Mouse (Mus musculus): ENCODE results near the gene Slc22a23.

Gene Slc22a23

DNA sequence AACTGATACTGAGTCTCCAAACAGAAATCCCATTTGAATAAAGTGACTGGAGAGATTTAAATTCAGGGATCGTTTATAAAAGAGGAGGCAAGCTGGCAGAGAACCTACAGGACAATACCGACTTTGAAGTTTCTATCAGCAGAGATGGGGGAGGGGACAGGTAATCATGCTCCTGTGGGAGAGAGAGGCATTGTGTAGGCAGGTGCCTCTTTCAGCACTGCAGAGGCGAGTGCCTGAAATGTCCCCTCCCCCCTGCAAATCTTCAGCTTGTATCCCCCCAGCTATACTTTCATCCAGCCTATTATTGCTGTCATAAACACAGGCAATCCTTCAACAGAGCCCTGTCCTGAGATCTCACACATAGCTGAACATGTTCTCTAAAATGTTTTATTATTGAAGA lies 43.4 kb downstream of the Slc22a23 start:
- DNase-seq (ENCODE audit: low spot score in 2 of 2), result no peak

DNA sequence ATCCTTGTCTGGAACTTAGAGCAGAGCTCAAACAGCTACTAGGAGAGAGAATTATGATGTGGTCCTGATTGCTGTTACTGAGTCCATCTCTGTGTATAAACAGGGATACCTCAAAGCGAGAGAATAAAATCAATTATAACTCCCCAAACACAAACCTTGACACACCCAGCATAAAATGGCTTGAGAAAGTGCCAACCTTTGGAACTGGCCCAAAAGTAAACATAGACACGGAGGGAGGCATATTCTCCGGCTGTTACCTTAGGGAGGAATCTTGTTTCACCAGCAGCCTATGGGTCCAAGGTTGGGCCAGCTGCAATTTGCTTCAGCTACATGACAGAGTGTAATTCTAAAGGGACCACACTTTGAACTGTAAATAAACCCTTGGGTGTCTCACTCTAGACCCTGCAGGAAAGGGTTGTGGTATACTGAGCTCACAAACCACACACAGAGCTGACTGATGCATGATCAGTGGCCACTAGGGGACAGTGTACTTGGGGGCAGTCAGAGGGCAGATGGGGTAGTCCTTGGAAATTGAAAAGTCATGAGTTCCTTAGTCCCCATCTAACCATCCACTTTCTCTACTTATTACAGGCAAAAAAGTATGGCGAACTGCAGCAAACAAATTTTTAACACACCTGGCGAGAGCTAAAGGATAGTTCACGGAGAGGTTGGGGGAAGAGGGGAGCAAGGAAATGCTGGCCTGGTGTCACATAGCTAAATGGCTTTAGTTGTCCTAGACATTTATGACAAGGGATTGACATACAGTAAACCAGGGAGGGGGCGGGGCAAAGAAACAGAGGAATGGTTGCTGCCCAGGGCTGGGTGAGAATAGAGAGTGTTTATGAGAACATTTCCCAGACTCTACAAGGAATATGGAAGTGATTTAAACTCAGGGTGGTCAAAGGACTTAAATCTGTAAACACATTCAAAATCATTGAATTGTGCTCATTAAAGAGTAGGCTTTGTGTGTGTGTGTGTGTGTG lies 45.3 kb downstream of the Slc22a23 start:
- DNase-seq (ENCODE audit: low spot score in 2 of 2), result no peak

DNA sequence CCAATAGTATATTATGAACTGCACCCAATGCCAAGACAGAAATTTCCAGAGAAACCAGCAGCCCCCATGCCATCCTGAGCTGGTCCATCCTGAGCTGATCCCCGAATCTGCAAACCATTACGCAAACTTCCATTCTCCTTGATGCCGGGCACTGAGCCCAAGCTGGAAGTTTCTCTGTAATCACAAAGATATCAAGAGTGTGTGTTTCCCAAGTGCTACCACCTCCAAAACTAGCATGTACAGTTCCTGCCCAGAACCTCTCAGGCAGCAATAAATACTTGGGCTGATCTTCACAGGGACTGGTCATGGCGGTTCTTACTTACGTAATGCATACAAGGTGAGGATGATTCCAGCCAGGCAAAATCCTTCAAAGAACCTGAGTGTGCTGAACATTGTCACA lies 46.3 kb downstream of the Slc22a23 start:
- no peak for DNase-seq (ENCODE audit: low spot score in 2 of 2)

DNA sequence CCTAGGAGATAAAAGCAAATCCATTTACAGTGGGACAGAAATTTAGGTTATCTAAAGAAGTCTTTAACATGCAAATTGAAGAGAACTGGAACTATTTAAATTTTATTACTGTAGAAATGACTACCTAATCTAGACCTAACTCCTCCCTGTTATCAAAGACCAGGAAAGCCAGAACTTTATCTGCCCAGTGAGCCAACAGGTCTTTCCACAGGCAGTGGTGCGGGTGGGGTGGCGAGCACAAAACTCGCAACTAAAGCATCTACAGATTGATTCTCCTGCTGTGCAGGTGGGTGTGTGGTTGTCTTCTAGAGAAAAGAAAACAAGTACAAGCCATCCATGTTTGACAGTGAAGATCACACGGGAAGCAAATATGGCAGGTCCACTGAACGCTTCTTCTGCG lies 46.9 kb downstream of the Slc22a23 start:
- DNase-seq (ENCODE audit: low spot score in 2 of 2), result no peak

DNA sequence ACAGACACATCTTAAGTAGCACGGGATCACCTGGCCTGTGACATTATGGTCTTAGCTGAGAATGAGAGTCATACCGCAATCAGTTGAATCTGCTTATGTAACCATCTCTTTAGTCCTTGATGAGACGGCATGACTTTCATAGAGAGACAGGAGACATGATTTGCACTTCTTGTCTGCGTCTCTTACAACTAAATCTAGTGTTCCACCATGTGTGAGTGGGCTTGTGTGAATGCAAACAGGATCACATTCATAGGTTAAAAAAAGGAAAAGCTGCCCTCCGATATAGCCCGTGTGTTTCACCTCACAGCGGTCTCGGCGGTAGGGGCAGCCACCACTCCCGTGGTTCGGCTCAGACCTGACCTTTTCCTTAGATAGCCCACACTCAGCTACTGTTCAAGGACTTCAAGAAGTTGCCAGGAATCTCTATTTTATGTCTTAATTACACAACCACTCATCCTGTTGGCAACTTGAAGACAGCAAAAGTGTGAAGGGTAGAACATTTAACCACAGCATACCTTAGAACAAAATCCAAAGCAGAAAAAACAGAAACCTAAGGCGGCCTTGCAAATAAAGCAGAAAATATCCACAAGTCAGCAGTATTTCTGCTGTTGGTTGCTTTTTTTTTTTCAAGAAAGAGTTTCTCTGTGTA lies 49.1 kb downstream of the Slc22a23 start:
- DNase-seq (ENCODE audit: low spot score in 2 of 2), result no peak

DNA sequence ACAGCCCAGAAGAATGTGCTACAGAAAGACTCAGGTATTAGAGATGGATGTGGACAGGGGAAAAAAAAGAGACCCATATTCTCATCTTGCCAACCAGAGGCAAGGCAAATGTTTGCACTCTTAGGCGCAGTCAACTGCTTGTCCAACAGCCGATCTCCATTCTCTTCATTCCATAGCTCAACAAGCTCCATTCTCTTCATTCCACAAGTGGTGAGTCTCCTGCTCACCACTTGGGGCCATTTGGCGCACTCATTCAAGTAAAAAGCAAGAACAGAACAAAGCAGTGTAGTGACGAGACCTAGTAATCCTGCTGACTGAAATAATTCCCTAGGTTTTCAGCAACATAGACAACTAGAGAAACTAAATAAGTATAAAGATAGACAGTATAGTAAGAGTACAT lies 50.8 kb downstream of the Slc22a23 start:
- DNase-seq (ENCODE audit: low spot score in 2 of 2), result no peak

DNA sequence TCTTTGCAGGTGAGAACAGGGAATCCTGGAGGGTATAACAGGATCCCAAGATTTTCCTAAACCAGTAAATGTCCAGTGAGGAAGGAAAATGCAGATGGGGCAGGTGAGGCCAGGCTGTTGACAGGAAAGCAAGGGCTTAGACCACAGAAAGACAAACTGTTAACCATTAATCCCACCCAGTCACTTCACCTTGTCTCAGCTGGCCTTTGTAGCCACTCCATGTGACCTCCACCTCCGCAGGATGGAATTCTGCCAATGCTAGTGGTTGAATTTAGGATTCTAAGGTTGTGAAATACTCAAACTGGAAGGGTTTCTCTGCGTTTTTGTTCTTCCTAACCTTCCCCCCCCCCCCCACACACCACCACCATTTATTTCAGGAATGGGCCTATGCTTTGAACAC lies 52.9 kb downstream of the Slc22a23 start:
- DNase-seq (ENCODE audit: low spot score in 2 of 2), result no peak

DNA sequence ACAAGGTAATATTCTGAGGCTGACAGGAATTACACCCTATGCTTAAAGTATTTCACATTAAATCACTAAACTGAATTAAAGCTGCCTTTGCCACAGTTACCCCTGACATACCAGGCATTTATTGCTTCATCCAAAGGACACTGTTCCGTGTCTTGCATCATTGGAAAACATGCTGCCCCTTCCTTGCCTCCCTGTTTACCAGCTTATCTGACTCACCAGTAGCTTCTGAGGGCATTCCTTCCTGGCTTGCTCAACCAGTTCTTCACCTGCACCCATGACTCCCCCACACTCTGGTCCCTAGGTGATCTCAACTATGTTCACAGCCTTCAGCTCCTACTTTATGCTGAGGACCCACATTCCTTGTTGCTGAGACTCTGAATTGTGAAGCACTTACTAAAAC lies 54.6 kb downstream of the Slc22a23 start:
- no peak for DNase-seq (ENCODE audit: low spot score in 2 of 2)

DNA sequence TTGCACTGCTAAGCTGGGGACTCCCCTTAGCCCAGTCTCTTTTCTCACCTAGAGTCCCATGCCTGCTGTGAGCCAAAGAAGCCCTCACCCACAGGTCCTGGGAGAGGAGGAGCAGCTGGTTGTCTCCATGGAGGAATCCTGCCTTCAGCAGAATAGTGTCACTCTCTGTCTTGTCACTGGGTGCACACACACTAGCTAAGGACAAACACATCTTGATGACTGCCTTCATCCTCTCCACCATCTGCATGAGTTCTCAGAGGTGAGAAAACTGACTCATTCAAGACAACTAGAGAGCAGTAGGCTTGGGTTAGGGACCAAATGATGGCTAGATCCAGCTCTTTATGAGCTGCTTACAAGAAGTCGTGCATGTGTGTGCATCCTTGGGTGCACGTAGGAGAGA lies 55.4 kb downstream of the Slc22a23 start:
- no peak for DNase-seq (ENCODE audit: low spot score in 2 of 2)

DNA sequence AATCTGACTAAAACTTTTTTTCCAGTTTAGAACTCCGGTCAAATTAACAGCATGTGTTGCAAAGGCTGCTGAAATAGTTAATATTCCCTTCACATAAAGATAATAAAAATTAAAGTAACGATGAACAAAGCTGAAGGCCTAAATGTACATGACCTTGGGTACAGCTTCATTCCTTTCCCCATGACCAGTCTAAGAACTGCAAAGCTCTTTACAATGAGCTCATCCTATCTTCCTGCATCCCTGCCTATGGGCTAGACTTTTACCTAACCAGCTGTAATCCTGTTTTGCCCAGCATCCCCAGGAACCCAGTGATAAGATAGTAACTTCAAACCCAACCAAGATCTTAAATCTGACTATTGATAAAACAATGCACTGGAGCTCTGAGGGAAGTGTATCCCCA lies 56.9 kb downstream of the Slc22a23 start:
- DNase-seq (ENCODE audit: low spot score in 2 of 2), result no peak

DNA sequence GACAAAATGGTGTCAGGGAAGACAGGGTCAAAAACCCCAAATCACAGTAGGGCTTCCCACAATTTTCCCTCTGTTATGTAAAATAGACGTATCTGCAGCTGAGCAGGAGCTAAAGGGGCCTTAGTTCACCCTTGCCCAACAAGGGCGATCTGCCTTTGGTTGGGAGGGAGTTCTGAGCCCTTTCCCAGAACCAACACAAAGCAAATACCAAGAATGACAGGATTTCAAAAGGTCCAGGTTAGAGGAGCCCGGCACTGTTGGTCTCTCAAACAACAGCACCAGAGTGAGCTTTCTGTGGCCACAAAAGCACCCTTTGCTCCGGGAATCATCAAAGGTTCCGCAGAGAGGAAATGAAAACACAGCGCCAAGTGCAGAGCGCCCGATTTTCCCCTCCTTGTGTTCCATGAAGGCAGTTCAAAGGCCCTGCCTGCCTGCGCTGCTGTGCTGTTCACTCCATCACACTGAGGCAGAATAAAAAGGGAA lies 57.3 kb downstream of the Slc22a23 start:
- DNase-seq (ENCODE audit: low spot score in 2 of 2), result peak in 1 of 2 experiments; percentile 28

DNA sequence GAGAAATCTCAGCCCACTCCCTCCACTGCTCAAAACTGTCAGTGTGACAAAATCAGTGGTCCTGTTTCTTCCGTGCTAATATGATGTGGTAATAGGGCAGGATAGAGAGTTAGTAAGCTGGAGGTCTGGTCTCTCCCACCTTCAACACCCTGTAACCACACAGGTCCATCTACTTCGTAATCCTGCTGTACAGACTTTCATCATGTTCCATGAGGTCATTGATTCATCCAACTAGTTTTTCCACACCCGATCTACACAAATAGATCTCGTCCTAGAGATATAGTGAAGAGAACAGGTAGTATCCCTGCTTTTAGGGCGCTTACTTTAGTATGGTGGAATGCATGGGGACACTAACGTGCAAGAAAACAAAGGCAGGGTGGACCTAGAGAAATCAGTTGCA lies 63.6 kb downstream of the Slc22a23 start:
- no peak for DNase-seq (ENCODE audit: low spot score in 2 of 2)

DNA sequence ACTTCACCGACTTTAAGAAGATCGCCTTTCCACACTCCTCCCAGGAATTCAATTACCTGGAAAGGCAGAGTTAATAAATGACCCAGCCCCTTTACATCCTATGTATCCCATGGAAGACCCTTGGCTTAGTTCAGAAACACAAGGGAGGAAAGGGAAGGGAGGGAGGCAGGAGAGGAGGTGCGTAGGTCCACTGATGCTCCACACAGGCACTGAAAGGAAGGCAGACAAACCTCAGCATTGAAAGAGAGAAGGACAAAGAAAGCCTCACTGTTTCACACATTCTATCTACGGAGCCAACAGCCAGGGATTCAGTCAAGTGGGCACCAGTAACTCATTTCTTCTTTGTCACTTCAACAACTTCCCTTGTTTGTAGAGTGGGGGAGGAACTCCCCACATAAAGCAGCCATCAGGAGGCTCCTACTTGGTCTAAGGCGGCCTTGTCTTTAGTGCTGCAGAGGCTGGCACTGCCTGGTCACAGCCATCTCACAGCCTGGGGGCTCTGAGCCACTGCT lies 66.2 kb downstream of the Slc22a23 start:
- peak in 1 of 2 experiments; percentile 38 for DNase-seq (ENCODE audit: low spot score in 2 of 2)

DNA sequence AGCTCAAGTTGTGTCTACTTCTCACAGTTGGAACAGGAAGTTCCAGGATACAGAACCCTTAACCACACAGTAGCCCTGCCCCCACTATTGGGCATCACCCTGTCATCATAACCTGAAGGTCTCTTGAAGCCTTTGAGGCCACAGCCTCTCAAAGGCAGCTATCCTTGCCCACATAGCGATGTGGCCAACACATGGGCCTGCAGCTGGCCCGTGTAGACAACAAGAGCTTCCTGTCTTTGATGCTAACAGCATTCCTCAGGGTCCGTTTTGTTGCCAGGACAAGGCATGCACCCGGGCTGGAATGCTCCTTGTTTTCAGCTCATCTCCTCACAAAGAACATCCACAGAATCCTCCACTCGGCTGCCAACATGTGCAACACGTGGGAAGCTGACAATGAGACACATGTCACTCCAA lies 66.7 kb downstream of the Slc22a23 start:
- DNase-seq (ENCODE audit: low spot score in 2 of 2), result peak in 1 of 2 experiments; percentile 27

DNA sequence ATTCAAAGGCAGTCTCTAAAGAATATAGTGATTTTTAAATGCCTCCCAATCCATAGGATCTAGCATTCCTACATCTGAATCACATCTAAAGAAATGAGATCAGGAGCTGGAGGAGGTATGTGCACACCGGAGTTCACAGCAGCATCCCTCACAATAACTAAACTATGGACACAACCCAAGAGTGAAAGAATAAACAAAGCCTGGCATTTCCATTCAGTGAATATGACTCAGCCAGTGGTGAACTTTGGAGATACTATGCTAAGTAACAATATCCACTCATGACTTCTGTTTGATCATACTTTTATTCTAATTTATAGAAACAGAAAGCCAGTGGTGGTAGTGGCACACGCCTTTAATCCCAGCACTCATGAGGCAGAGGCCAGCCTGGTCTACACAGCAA lies 67.4 kb downstream of the Slc22a23 start:
- no peak for DNase-seq (ENCODE audit: low spot score in 2 of 2)

DNA sequence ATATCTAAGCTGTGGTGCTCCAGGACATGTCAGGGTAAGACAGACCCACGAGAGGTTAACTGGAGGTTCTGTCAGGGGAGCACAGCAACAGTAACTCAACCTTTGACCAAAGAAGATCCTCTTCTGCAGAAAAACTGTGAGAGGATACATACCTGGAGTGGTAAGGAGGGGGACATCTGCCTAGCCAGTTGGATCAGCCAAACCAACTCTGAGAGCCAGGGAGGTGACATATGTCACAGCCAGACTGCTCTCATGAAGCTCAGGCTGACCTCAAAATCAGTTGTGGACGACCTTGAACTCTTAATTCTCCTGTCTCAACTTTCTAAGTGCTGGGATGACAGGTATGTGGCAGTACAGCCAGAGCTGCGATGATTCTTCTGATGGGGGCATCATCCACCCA lies 68.0 kb downstream of the Slc22a23 start:
- no peak for DNase-seq (ENCODE audit: low spot score in 2 of 2)

DNA sequence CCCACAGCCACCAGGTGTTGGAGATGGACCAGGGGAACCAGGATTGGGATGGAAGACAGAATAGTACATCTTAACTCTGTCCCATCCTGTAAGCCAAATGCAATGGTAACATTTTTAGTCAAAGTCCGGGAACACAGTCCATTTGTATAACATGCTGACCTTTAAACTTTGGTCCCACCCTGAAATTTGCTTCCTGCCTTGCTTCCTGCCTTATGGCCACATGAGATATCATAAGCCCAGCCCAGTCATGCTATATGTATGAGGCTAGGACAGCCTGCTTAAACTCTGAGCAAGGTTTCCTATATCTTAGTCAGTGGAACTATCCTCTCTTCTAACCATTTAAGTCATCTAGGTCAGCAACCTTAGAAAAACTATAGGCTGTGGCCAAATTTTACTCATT lies 70.1 kb downstream of the Slc22a23 start:
- DNase-seq (ENCODE audit: low spot score in 2 of 2), result no peak

DNA sequence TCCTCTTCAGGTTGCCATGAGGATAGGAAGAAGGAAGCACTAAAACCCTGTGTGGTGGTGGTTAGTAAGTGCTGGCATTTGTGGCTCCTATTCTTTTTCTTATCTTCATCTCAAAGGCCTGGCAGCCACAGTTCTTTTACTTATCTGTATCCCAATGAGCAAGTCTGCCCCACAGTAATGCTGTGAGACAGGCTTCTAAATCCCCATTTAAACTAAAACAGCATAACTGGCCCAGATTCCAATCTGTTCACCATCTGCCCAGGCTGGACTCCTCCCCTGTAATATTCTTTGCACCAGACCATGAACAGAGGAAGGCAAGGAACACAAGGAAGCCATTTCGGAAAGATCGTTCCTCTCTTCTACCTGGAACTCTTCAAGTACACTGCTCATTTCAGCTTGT lies 70.6 kb downstream of the Slc22a23 start:
- no peak for DNase-seq (ENCODE audit: low spot score in 2 of 2)

DNA sequence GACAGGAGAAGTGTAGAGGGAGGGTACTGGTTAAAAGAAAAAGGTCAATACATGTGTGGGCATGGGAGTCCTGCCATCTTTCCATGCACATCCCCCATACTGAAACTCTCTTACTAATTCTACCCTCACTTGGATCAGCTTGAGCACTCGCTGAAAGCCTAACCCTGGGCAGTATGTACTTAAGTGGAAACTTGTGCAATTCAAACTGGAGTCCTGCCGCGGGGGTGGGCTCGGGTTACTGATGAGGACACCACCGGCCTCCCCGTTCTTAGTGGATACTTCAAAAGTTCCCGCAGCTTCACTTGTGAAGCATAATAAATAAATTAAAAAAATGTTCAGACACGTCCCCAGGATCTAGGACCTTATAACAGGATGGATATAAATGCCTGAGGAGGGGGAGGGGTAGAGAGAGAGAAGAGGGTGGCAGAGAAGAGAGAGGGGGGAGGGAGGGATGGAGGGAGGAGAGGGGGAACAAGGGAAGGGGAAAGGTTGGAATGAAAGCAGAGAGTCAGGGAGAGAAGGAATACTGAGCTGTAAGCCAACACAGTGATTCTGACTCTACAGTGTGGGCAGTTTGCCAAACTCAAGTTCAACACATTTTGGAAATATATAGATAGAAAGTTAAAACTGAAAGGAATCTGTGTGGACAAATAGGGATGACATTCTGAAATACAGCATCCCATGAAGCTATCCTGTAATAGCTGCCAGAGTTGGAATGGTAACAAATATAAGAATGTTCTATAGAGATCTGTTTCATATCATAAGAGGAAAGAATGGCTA lies 72.5 kb downstream of the Slc22a23 start:
- DNase-seq (ENCODE audit: low spot score in 2 of 2), result no peak

DNA sequence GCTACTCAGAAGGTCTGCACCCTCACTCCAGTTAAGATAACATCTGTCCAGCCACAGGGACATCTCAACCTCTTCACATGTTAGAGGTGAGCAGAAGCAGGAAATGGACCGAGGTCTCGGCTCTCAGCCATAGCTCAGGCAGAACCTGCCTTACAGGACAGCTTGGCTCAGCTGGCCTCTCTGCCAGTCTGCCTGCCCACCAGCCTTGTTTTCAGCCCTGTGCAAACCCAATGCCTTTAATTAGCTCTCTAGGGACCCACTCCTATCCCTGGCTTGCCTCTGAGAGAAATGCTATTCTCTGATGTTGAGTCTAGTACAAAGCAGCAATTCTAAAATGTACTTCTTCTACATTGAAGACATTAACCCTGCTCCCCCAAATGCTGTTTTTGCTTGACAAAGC lies 73.3 kb downstream of the Slc22a23 start:
- DNase-seq (ENCODE audit: low spot score in 2 of 2), result no peak

DNA sequence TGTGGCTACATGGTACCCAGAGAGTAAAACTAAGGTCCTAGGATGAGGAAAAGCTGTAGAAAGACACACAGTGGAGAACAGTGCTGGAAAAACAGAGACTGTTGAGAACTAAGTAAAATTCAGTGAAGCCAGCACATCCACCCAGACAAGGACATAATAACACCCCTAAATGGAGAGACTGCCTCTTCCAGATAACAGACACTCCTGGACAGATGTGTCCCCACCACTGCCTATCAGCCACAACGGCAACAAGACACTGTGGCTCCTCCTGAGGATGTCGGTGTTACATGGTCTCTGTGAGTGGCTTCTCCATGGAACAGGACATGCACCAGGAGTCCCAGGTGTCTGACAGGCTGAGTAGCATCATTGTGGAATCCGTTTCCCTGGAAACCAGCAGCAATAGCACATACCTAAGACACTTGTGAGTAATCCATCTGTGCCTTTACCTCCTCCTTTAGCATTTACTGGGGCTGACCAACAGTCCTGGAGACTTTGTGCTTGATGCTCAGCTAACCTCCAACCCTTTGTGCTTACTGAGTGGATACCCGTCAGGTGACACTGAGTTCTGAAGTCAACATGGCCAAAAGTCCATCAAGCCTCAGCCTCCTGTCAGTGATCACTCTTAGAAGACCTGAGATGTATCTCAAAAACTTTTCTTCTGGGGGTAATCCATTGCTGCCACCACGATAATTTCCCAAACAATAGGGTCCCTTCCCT lies 73.9 kb downstream of the Slc22a23 start:
- no peak for DNase-seq (ENCODE audit: low spot score in 2 of 2)
